Mouse (Mus musculus): ENCODE measurements around the gene Clasrp. TPM values are rescaled to one million over a fixed set of nuclear protein-coding genes. Genes with fewer than 3 reads are reported as not detected.

Clasrp gene
- total RNA-seq, 1 experiment, result 52.7 TPM

DNA sequence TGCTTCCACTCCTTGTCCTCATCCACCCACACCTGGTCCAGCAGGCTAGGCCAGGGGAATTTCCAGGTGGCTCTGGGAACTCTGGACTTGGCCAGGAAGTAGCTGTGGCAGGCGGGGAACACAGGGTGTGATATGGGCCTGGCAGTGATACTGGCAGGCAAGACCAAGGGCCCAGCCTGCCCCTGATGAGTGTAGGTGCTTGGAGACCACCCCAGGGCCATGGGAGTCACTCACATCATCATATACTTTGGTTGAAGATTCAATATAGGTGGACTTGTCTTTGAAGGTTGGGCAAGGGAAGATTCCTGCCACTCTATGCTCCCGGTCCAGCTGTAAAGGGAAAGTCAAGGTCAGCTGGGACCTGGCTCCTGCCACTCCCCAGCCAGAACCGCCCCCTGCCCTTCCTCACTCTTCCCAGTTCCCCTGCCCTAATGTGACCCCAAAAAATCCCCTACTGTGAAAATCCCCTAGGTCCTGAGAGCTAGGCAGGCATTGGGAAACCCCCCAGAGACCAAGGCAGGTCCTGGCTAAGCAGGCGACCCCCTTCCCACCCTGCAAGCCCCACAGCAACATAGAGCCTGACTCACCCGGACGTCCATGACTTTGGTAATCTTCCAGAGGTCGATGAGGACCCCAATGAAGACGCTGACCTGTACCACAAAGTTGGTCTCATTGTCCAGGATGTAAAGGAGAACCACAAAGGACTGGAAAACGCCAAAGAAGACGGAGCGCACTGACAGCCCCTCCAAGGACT, 31.0 kb upstream of the Clasrp start:
- no peak for DNase-seq (ENCODE audit: low read depth, low spot score)
- Histone ChIP-seq H3K27ac (ENCODE audit: insufficient read depth, low read depth, low read length, poor library complexity, severe bottlenecking) (no peak overlapping the region), H3K4me1 (ENCODE audit: control insufficient read depth in 2 of 2, insufficient read depth in 2 of 2, low read length in 2 of 2, poor library complexity in 1 of 2) (no peaks in the 10 kb centered on the region), H3K4me3 (ENCODE audit: insufficient read depth in 1 of 2, low read depth in 1 of 2, low read length in 2 of 2, poor library complexity in 1 of 2, severe bottlenecking in 1 of 2) (no peak overlapping the region), H3K36me3 (ENCODE audit: control insufficient read depth, insufficient read depth, low read length, poor library complexity, severe bottlenecking) (peaks cover 62% of the 10 kb centered on the region), H3K9me3 (ENCODE audit: control insufficient read depth, insufficient read depth, low read depth, low read length) (no peaks in the 10 kb centered on the region), H3K9ac (ENCODE audit: insufficient read depth, low read depth, low read length, poor library complexity, severe bottlenecking) (no peak overlapping the region)
- TF ChIP-seq ZNF384 (IDR thresholded peaks at IDR 0.05; ENCODE audit: low read depth, low read length) (no peak), MAFK (IDR thresholded peaks at IDR 0.05; ENCODE audit: insufficient read depth, low read depth, low read length) (no peak), CHD2 (IDR thresholded peaks at IDR 0.05; ENCODE audit: low read depth, low read length) (no peak), ZC3H11A (IDR thresholded peaks at IDR 0.05; ENCODE audit: borderline replicate concordance, low read depth, low read length) (no peak), HCFC1 (IDR thresholded peaks at IDR 0.05; ENCODE audit: borderline replicate concordance, insufficient read depth, low read length) (no peak)
- in situ Hi-C loops (cut with MboI; ENCODE audit: low sequenced_read_pairs in 2 of 2, unreplicated experiment in 2 of 2), result no loop called here

- in situ Hi-C loops (cut with MboI; ENCODE audit: low sequenced_read_pairs in 2 of 2, unreplicated experiment in 2 of 2), result no loop called here
- no peak overlapping the region for H3K27ac ChIP-seq (ENCODE audit: insufficient read depth, low read depth, low read length, poor library complexity, severe bottlenecking)
- no peak overlapping the region for H3K9ac ChIP-seq (ENCODE audit: insufficient read depth, low read depth, low read length, poor library complexity, severe bottlenecking)
- H3K9me3 ChIP-seq (ENCODE audit: control insufficient read depth, insufficient read depth, low read depth, low read length), result no peaks in the 10 kb centered on the region
- TF ChIP-seq ZNF384 (IDR thresholded peaks at IDR 0.05; ENCODE audit: low read depth, low read length) (no peak), HCFC1 (IDR thresholded peaks at IDR 0.05; ENCODE audit: borderline replicate concordance, insufficient read depth, low read length) (no peak), ZC3H11A (IDR thresholded peaks at IDR 0.05; ENCODE audit: borderline replicate concordance, low read depth, low read length) (no peak), MAFK (IDR thresholded peaks at IDR 0.05; ENCODE audit: insufficient read depth, low read depth, low read length) (no peak), CHD2 (IDR thresholded peaks at IDR 0.05; ENCODE audit: low read depth, low read length) (no peak)
- H3K4me1 ChIP-seq (ENCODE audit: control insufficient read depth in 2 of 2, insufficient read depth in 2 of 2, low read length in 2 of 2, poor library complexity in 1 of 2), result no peaks in the 10 kb centered on the region
- H3K36me3 ChIP-seq (ENCODE audit: control insufficient read depth, insufficient read depth, low read length, poor library complexity, severe bottlenecking), result peaks cover 62% of the 10 kb centered on the region
- no peak overlapping the region for H3K4me3 ChIP-seq (ENCODE audit: insufficient read depth in 1 of 2, low read depth in 1 of 2, low read length in 2 of 2, poor library complexity in 1 of 2, severe bottlenecking in 1 of 2)
- DNase-seq (ENCODE audit: low read depth, low spot score), result no peak
These were observed 30.3 kb upstream of the Clasrp start for GRCm38 (mm10) chr7:19634591-19634990.

- H3K4me3 ChIP-seq (ENCODE audit: insufficient read depth in 1 of 2, low read depth in 1 of 2, low read length in 2 of 2, poor library complexity in 1 of 2, severe bottlenecking in 1 of 2), result no peak overlapping the region
- H3K4me1 ChIP-seq (ENCODE audit: control insufficient read depth in 2 of 2, insufficient read depth in 2 of 2, low read length in 2 of 2, poor library complexity in 1 of 2), result no peaks in the 10 kb centered on the region
- no peak for TF ChIP-seq HCFC1 (IDR thresholded peaks at IDR 0.05; ENCODE audit: borderline replicate concordance, insufficient read depth, low read length)
- TF ChIP-seq CHD2 (IDR thresholded peaks at IDR 0.05; ENCODE audit: low read depth, low read length), result no peak
- TF ChIP-seq ZNF384 (IDR thresholded peaks at IDR 0.05; ENCODE audit: low read depth, low read length), result no peak
- no peak for TF ChIP-seq MAFK (IDR thresholded peaks at IDR 0.05; ENCODE audit: insufficient read depth, low read depth, low read length)
- no peak for TF ChIP-seq ZC3H11A (IDR thresholded peaks at IDR 0.05; ENCODE audit: borderline replicate concordance, low read depth, low read length)
- no peak overlapping the region for H3K9ac ChIP-seq (ENCODE audit: insufficient read depth, low read depth, low read length, poor library complexity, severe bottlenecking)
- peaks cover 56% of the 10 kb centered on the region for H3K36me3 ChIP-seq (ENCODE audit: control insufficient read depth, insufficient read depth, low read length, poor library complexity, severe bottlenecking)
- H3K9me3 ChIP-seq (ENCODE audit: control insufficient read depth, insufficient read depth, low read depth, low read length), result no peaks in the 10 kb centered on the region
- DNase-seq (ENCODE audit: low read depth, low spot score), result no peak
- in situ Hi-C loops (cut with MboI; ENCODE audit: low sequenced_read_pairs in 2 of 2, unreplicated experiment in 2 of 2), result no loop called here
- H3K27ac ChIP-seq (ENCODE audit: insufficient read depth, low read depth, low read length, poor library complexity, severe bottlenecking), result no peak overlapping the region
These were observed 29.6 kb upstream of the Clasrp start for GRCm38 (mm10) chr7:19633855-19634254.

- Histone ChIP-seq H3K4me1 (ENCODE audit: control insufficient read depth in 2 of 2, insufficient read depth in 2 of 2, low read length in 2 of 2, poor library complexity in 1 of 2) (no peaks in the 10 kb centered on the region), H3K4me3 (ENCODE audit: insufficient read depth in 1 of 2, low read depth in 1 of 2, low read length in 2 of 2, poor library complexity in 1 of 2, severe bottlenecking in 1 of 2) (no peak overlapping the region), H3K9ac (ENCODE audit: insufficient read depth, low read depth, low read length, poor library complexity, severe bottlenecking) (no peak overlapping the region), H3K9me3 (ENCODE audit: control insufficient read depth, insufficient read depth, low read depth, low read length) (no peaks in the 10 kb centered on the region), H3K36me3 (ENCODE audit: control insufficient read depth, insufficient read depth, low read length, poor library complexity, severe bottlenecking) (peaks cover 50% of the 10 kb centered on the region), H3K27ac (ENCODE audit: insufficient read depth, low read depth, low read length, poor library complexity, severe bottlenecking) (peak overlapping the region; percentile 16; the same call in 1 of the 2 replicates)
- no peak for TF ChIP-seq HCFC1 (IDR thresholded peaks at IDR 0.05; ENCODE audit: borderline replicate concordance, insufficient read depth, low read length)
- no peak for TF ChIP-seq ZNF384 (IDR thresholded peaks at IDR 0.05; ENCODE audit: low read depth, low read length)
- no peak for TF ChIP-seq ZC3H11A (IDR thresholded peaks at IDR 0.05; ENCODE audit: borderline replicate concordance, low read depth, low read length)
- no peak for TF ChIP-seq CHD2 (IDR thresholded peaks at IDR 0.05; ENCODE audit: low read depth, low read length)
- TF ChIP-seq MAFK (IDR thresholded peaks at IDR 0.05; ENCODE audit: insufficient read depth, low read depth, low read length), result no peak
- in situ Hi-C loops (cut with MboI; ENCODE audit: low sequenced_read_pairs in 2 of 2, unreplicated experiment in 2 of 2), result no loop called here
- DNase-seq (ENCODE audit: low read depth, low spot score), result no peak
These were observed 28.9 kb upstream of the Clasrp start for GRCm38 (mm10) chr7:19633197-19633596.

Measured in ES-E14 (cell line).